Mouse (Mus musculus) ZHBTc4 (cell line): ENCODE measurements around the gene Sort1.
"Not testable (repeated sequence)": the region's sequence is repeated elsewhere in the genome, so short reads cannot be mapped to it uniquely, and the experiment has no call there.

Experiments
- DNase-seq: peaks from one replicate; pipeline ENCODE4 v3.0.0-alpha.2; 2011; ENCODE audit warnings: low read depth, low spot score

The Sort1 gene

GRCm38 (mm10) chr3:108283781-108284601 is at the start of gene Sort1:
Sort1 (plus strand) TSS chr3:108284082.
- peak; percentile 91 for DNase-seq

DNA sequence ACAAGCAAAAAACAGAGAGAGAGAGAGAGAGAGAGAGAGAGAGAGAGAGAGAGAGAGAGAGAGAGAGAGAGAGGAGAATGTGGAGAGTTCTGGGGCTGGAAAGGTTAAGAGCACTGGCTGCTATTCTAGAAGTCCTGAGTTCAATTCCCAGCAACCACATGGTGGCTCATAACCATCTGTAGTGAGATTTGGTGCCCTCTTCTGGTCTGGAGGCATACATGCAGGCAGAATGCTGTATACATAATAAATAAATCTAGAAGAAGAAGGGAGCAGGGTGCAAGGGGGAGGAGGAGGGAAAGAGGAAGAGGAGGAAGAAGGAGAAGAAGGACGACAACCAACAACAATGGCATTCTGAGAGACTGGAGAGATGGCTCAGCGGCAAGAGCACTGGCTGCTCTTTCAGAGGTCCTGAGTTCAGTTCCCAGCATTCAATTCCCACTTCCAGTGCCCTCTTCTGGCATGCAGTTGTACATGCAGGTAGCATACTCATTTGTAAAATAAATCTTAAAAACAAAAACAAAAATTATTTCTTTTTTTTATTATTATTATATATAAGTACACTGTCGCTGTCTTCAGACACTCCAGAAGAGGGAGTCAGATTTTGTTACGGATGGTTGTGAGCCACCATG is 46.3 kb upstream of the Sort1 start:
- peak; percentile 53 for DNase-seq

DNA sequence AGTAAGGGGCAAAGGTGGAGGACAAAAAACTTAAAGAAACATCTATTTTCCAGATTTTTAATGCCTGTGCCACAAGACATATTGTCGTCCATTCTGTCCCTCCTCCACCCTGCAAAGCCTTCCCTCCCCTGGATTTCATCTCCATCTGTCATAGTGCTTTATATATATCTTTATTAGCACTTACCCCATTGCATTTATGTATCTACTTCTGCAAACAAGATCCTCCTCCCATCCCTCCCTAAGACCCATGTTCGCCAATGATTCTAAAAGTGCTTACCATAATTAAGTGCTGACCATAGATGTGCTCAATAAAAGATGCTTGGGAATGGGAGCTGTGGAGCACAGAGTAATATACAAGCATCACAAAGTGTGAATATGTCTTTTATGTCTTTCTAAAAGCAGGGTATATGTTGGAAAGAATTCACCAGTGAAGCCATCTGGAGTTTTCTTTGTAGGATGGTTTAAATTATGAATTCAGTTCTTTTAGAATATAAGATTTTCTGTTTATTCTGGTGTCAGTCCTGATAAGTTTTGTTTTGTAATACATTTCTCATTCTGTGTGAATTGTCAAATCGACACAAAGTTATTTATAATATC is 42.5 kb upstream of the Sort1 start:
- no peak for DNase-seq

GRCm38 (mm10) chr3:108246857-108247256 is 37.0 kb upstream of the Sort1 start:
- no peak for DNase-seq

GRCm38 (mm10) chr3:108256719-108257637 is 26.9 kb upstream of the Sort1 start, which contains the start of gene Psma5:
Psma5 (plus strand) TSS chr3:108256926.
- DNase-seq: peak; percentile 99

DNA sequence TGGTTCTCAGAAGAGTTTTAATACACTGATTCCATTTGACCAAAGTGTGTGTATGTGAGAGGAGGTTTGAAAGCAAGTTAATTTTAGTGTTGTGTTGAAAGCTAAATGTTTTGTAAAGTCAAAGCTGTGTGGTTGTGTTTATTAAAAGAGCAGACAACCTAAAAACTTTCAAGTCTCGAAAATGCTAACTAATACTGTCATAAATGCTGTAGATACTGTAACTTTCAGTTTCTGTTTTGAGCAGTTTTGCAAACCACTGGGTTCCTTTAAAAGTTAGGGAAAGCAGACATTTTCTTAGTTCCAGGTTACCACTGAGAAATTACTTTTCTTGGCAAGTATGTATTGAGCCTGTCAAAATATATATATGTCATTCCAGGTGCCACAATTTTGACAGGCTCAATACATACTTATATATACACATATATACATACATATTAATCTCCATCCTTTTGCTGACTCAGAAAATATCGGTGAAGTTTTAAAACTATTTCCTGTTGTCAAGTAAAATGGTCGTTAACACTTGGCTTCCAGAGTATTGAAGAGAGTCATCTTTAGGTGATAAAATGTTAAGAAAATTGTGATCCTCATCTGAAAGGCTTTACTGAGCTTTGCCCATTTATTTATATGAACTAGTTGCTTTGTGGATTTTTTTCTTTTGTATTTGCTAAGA is 25.9 kb upstream of the Sort1 start:
- DNase-seq: no peak

DNA sequence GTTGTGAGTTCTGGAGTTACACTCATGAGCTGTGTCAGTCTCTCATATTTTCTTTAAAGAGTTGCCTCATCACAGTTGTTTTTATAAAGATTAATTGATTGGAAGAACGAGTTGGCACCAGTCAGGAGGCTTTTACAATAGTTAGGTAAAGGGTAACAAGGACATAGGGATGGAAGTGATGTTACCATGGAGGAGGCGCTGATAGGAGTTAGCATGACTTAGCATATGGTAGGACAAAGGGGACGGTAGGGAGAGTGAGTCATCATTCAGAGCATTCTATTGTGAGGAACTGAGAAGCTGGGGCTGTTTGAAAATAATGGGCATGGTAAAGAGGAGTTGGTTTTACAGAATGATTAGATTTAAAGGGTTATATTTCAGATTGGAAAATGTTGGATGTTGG is 24.6 kb upstream of the Sort1 start:
- peak; percentile 23 for DNase-seq

GRCm38 (mm10) chr3:108279495-108279894 is 4.4 kb upstream of the Sort1 start:
- DNase-seq: not testable (repeated sequence)

- peak; percentile 57 for DNase-seq
Observed at GRCm38 (mm10) chr3:108282401-108283240, 1.3 kb upstream of the Sort1 start.

GRCm38 (mm10) chr3:108283241-108283561 is 681 bp upstream of the Sort1 start:
- DNase-seq: no peak

GRCm38 (mm10) chr3:108285078-108285711 is 1.3 kb downstream of the Sort1 start:
- DNase-seq: no peak

- no peak for DNase-seq
Observed at GRCm38 (mm10) chr3:108286671-108287439, 3.0 kb downstream of the Sort1 start.

GRCm38 (mm10) chr3:108287811-108288805 is 4.2 kb downstream of the Sort1 start:
- DNase-seq: peak; percentile 46

DNA sequence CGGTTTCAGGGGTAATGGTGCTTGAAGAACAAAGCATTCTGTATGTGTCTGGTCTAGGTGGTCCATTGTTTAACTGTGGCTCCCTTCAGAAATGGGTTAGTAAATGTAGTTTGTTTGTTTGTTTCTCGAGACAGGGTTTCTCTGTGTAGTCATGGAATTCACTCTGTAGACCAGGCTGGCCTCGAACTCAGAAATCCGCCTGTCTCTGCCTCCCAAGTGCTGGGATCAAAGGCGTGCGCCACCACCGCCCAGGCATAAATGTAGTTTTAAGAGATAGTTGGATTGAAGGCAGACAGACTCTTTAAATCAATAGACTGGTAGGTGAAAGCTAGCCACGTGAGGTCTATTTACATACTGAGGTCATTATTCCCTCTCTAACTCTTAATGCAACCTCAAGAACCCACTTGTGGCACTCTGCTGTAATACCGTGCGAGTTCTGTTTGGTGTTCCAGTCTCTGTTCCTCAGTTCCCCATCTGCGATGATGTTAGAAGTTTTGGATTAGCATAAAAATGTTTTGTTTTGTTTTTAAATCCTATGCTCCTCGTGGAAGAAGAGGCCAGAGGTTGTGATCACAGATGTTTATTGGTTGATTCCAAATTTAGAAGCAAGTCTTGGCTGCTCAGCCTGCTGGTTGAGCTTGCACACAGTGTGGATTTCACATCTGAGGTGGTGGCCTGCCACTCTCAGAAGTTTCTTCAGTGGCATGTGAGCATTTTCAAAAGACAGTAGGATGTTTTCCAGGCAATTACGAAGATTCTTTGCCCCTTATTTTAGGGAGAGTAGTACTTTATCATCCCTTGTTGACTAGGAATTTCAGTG is 5.6 kb downstream of the Sort1 start:
- DNase-seq: no peak

- DNase-seq: peak; percentile 72
Observed at GRCm38 (mm10) chr3:108291036-108291799, 7.3 kb downstream of the Sort1 start.

GRCm38 (mm10) chr3:108294398-108294797 is 10.5 kb downstream of the Sort1 start:
- DNase-seq: no peak
